Mouse (Mus musculus) myocyte (in vitro differentiated cells): ENCODE results near the gene Slc25a13. TPM values are rescaled to one million over a fixed set of nuclear protein-coding genes. Genes with fewer than 3 reads are reported as not detected.

ENCODE experiments used
- H3K27me3 ChIP-seq: one replicate; pipeline ENCODE4 v1.6.1; 2011; ENCODE audit not compliant: control insufficient read depth, insufficient read depth, insufficient read length
- H3K36me3 ChIP-seq: one replicate; pipeline ENCODE4 v1.6.1; 2011; ENCODE audit not compliant: control insufficient read depth, insufficient read depth
- H3K4me2 ChIP-seq: one replicate; pipeline ENCODE4 v1.6.1; 2011; ENCODE audit warnings: low read depth, control low read depth
- H3K4me3 ChIP-seq: one replicate; pipeline ENCODE4 v1.5.1; 2011; ENCODE audit warnings: mild to moderate bottlenecking, control low read depth, moderate library complexity
- H3K79me2 ChIP-seq: one replicate; pipeline ENCODE4 v1.6.1; 2011; ENCODE audit not compliant: control insufficient read depth, insufficient read depth
- H3ac ChIP-seq: one replicate; pipeline ENCODE4 v1.6.1; 2011; ENCODE audit not compliant: control insufficient read depth, insufficient read length
- CEBPB ChIP-seq: IDR thresholded peaks from 2 replicates; pipeline ENCODE4 v1.6.1; 2011; ENCODE audit warnings: mild to moderate bottlenecking, moderate library complexity; ENCODE audit not compliant: poor library complexity, insufficient read depth, severe bottlenecking
- E2F4 ChIP-seq: IDR thresholded peaks from one replicate; pipeline ENCODE4 v1.6.1; 2011; ENCODE audit warnings: mild to moderate bottlenecking, control low read depth, moderate library complexity; ENCODE audit not compliant: insufficient read depth
- MAX ChIP-seq: IDR thresholded peaks from one replicate; pipeline ENCODE4 v1.6.1; 2011; ENCODE audit warnings: low read depth, mild to moderate bottlenecking, control low read depth
- MYOD1 ChIP-seq, 3 experiments: IDR thresholded peaks; one replicate each; pipeline ENCODE4 v1.6.1; 2011; ENCODE audit warnings: control low read depth in 2 of 3, low read depth in 2 of 3, mild to moderate bottlenecking in 2 of 3, moderate library complexity in 1 of 3; ENCODE audit not compliant: insufficient read length in 2 of 3, control insufficient read depth in 1 of 3
- MYOG ChIP-seq, 3 experiments: IDR thresholded peaks; one replicate each; pipeline ENCODE4 v1.6.1; 2011; ENCODE audit warnings: control low read depth in 2 of 3, low read depth in 2 of 3, mild to moderate bottlenecking in 2 of 3; ENCODE audit not compliant: insufficient read length in 2 of 3, control insufficient read depth in 1 of 3, insufficient read depth in 1 of 3
- POLR2A ChIP-seq: IDR thresholded peaks from one replicate; pipeline ENCODE4 v1.6.1; 2011; ENCODE audit warnings: low read depth, mild to moderate bottlenecking, control low read depth, moderate library complexity; ENCODE audit not compliant: insufficient read length
- POLR2AphosphoS2 ChIP-seq: IDR thresholded peaks from one replicate; pipeline ENCODE4 v1.6.1; 2011; ENCODE audit warnings: low read depth, control low read depth; ENCODE audit not compliant: insufficient read length
- REST ChIP-seq: IDR thresholded peaks from one replicate; pipeline ENCODE4 v1.6.1; 2011; ENCODE audit warnings: mild to moderate bottlenecking, control low read depth, moderate library complexity; ENCODE audit not compliant: insufficient read depth, insufficient read length
- SRF ChIP-seq: IDR thresholded peaks from one replicate; pipeline ENCODE4 v1.6.1; 2011; ENCODE audit warnings: low read depth; ENCODE audit not compliant: control insufficient read depth, insufficient read length
- TCF12 ChIP-seq: IDR thresholded peaks from one replicate; pipeline ENCODE4 v1.6.1; 2011; ENCODE audit warnings: mild to moderate bottlenecking, control low read depth; ENCODE audit not compliant: poor library complexity, insufficient read depth, severe bottlenecking
- TCF3 ChIP-seq: IDR thresholded peaks from one replicate; pipeline ENCODE4 v1.6.1; 2011; ENCODE audit warnings: low read depth, control low read depth; ENCODE audit not compliant: insufficient read length
- USF1 ChIP-seq: IDR thresholded peaks from one replicate; pipeline ENCODE4 v1.6.1; 2011; ENCODE audit warnings: low read depth, mild to moderate bottlenecking, control low read depth, moderate library complexity
- polyA plus RNA-seq: library from polyadenylated mRNA; unstranded; fragments of >200 nt; fragmentation: generic; extraction: Trizol; gene quantifications from one replicate; pipeline ENCODE4 v1.2.1, GENCODE M21; 2012; ENCODE audit warnings: missing spikeins

The Slc25a13 gene
- polyA plus RNA-seq, 1 experiment, result 0.42 TPM

GRCm38 (mm10) chr6:6075940-6076447 is 141.0 kb downstream of the Slc25a13 start:
- H3K79me2 ChIP-seq, result no peaks in the 10 kb centered on the region
- no peak overlapping the region for H3ac ChIP-seq
- no peak overlapping the region for H3K4me3 ChIP-seq
- H3K27me3 ChIP-seq, result no peaks in the 10 kb centered on the region
- no peak for TF ChIP-seq CEBPB
- TF ChIP-seq MYOG (IDR thresholded peaks at IDR 0.05; ENCODE audit: control insufficient read depth in 1 of 3, insufficient read depth in 1 of 3, insufficient read length in 2 of 3, low read depth in 2 of 3), result no peak
- TF ChIP-seq MYOD1 (IDR thresholded peaks at IDR 0.05; ENCODE audit: control insufficient read depth in 1 of 3, insufficient read length in 2 of 3, low read depth in 2 of 3), result no peak
- TF ChIP-seq TCF12, result no peak
- H3K4me2 ChIP-seq, result no peak overlapping the region
- no peaks in the 10 kb centered on the region for H3K36me3 ChIP-seq

- no peaks in the 10 kb centered on the region for H3K27me3 ChIP-seq
- H3K4me2 ChIP-seq, result no peak overlapping the region
- H3K79me2 ChIP-seq, result no peaks in the 10 kb centered on the region
- no peak overlapping the region for H3ac ChIP-seq
- no peaks in the 10 kb centered on the region for H3K36me3 ChIP-seq
- H3K4me3 ChIP-seq, result no peak overlapping the region
- no peak for TF ChIP-seq E2F4
- no peak for TF ChIP-seq POLR2A
- TF ChIP-seq SRF, result no peak
These were observed 145.9 kb downstream of the Slc25a13 start for GRCm38 (mm10) chr6:6071038-6071437.

GRCm38 (mm10) chr6:6070015-6070414 is 147.0 kb downstream of the Slc25a13 start:
- Histone ChIP-seq H3K36me3 (no peaks in the 10 kb centered on the region), H3ac (no peak overlapping the region), H3K79me2 (no peaks in the 10 kb centered on the region), H3K27me3 (no peaks in the 10 kb centered on the region), H3K4me3 (no peak overlapping the region), H3K4me2 (no peak overlapping the region)
- TF ChIP-seq POLR2AphosphoS2 (no peak), E2F4 (no peak), TCF3 (no peak), POLR2A (no peak), TCF12 (no peak), MYOG (IDR thresholded peaks at IDR 0.05; ENCODE audit: control insufficient read depth in 1 of 3, insufficient read depth in 1 of 3, insufficient read length in 2 of 3, low read depth in 2 of 3) (no peak), MAX (no peak), REST (no peak), MYOD1 (IDR thresholded peaks at IDR 0.05; ENCODE audit: control insufficient read depth in 1 of 3, insufficient read length in 2 of 3, low read depth in 2 of 3) (no peak), USF1 (no peak), SRF (no peak), CEBPB (no peak)

GRCm38 (mm10) chr6:6067201-6067600 is 149.8 kb downstream of the Slc25a13 start:
- TF ChIP-seq REST, result no peak
- no peak for TF ChIP-seq USF1
- no peak for TF ChIP-seq E2F4
- no peak for TF ChIP-seq MAX
- no peak for TF ChIP-seq TCF3
- TF ChIP-seq POLR2A, result no peak
- no peak for TF ChIP-seq MYOG (IDR thresholded peaks at IDR 0.05; ENCODE audit: control insufficient read depth in 1 of 3, insufficient read depth in 1 of 3, insufficient read length in 2 of 3, low read depth in 2 of 3)
- TF ChIP-seq POLR2AphosphoS2, result no peak
- TF ChIP-seq TCF12, result no peak
- no peak for TF ChIP-seq SRF
- no peak for TF ChIP-seq CEBPB
- no peak for TF ChIP-seq MYOD1 (IDR thresholded peaks at IDR 0.05; ENCODE audit: control insufficient read depth in 1 of 3, insufficient read length in 2 of 3, low read depth in 2 of 3)

GRCm38 (mm10) chr6:6058548-6058947 is 158.4 kb downstream of the Slc25a13 start:
- Histone ChIP-seq H3K4me2 (no peak overlapping the region), H3K4me3 (no peak overlapping the region), H3K27me3 (no peaks in the 10 kb centered on the region), H3K79me2 (no peaks in the 10 kb centered on the region), H3ac (no peak overlapping the region), H3K36me3 (no peaks in the 10 kb centered on the region)
- TF ChIP-seq MYOD1 (IDR thresholded peaks at IDR 0.05; ENCODE audit: control insufficient read depth in 1 of 3, insufficient read length in 2 of 3, low read depth in 2 of 3) (no peak), E2F4 (no peak), MYOG (IDR thresholded peaks at IDR 0.05; ENCODE audit: control insufficient read depth in 1 of 3, insufficient read depth in 1 of 3, insufficient read length in 2 of 3, low read depth in 2 of 3) (no peak), SRF (no peak), USF1 (no peak), POLR2AphosphoS2 (no peak), TCF12 (no peak), POLR2A (no peak), CEBPB (no peak), TCF3 (no peak), REST (no peak), MAX (no peak)

More at GRCm38 (mm10) chr6:6067201-6067600, 149.8 kb downstream of the Slc25a13 start:
- Histone ChIP-seq H3K4me2 (no peak overlapping the region), H3K27me3 (no peaks in the 10 kb centered on the region), H3K36me3 (no peaks in the 10 kb centered on the region), H3K4me3 (no peak overlapping the region), H3K79me2 (no peaks in the 10 kb centered on the region), H3ac (no peak overlapping the region)
